Mouse (Mus musculus) telencephalon, adult 2 months (tissue): Measurements from ENCODE around the gene Nqo2.
A peak's percentile ranks its signal among the peaks of the same experiment; 100 is the strongest.
"Not testable (repeated sequence)": the region's sequence is repeated elsewhere in the genome, so short reads cannot be mapped to it uniquely, and the experiment has no call there.

Experiments
- DNase-seq: peaks from one replicate; pipeline ENCODE4 v3.0.0-alpha.2; 2011; ENCODE audit warnings: low read depth, low spot score

Nqo2 gene

GRCm38 (mm10) chr13:33964206-33965046 is at the start of gene Nqo2:
Nqo2 (plus strand) TSS chr13:33964687.
- peak; percentile 74 for DNase-seq

- no peak for DNase-seq
These were observed 43.4 kb upstream of the Nqo2 start for GRCm38 (mm10) chr13:33921041-33921440.

GRCm38 (mm10) chr13:33921699-33922098 is 42.8 kb upstream of the Nqo2 start:
- DNase-seq = no peak

DNA sequence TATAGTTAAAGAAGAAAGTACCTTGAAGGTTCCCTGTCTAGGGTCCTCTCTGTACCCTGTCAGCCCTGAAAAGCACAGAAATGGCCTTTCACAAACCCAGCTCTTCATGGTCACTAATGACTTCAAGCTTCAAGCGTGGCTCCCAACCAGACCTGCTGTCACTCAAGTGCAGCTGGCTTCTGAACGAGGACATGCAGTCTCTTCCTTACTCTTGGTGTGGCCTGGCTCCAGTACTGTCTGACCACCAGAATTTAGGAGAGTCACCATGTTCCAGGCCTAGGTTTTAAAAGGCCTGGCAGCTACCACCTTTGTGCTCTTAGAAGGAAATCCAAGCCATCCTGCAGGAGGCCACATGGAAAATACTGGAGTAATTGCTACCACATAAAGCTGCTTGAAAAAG is 34.2 kb upstream of the Nqo2 start:
- no peak for DNase-seq

GRCm38 (mm10) chr13:33930912-33931311 is 33.6 kb upstream of the Nqo2 start:
- DNase-seq = no peak

GRCm38 (mm10) chr13:33934743-33935142 is 29.7 kb upstream of the Nqo2 start:
- no peak for DNase-seq

DNA sequence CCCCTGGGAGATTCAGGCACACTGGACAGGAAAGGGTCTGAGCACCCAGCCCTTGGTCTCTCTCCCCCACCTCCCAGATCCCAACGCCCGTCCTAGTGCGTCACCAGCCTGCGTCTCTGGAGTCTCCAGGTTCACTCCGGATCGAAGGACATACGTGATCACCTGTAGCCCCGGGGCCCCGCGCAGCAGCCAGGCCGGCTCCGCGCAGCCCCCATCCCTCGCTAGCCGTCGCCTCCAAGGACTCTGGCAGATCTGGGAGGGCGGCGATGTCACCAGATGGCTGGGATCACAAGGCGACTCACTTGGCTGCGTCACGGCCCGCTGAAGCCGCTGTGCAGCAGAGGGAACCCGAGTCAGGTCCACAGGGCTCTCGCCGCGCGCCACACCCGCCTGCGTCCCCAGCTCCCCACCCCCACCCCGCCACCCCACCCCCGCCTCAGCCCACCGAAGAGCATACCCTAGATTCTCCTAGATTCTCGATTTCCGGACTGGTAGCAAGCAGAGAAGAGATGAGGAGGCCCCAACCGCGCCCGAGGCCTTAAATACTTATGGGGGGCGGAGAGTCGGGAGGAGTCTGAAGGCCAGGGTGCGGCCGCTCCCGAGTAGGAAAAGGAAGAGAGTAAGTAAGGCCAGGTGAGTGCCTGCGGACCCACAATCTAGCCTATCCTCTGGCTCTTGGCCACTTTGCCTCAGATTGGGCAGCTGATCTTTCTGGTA is 28.9 kb upstream of the Nqo2 start:
- peak; percentile 34 for DNase-seq

- no peak for DNase-seq
These were observed 27.3 kb upstream of the Nqo2 start for GRCm38 (mm10) chr13:33937151-33937550.

DNA sequence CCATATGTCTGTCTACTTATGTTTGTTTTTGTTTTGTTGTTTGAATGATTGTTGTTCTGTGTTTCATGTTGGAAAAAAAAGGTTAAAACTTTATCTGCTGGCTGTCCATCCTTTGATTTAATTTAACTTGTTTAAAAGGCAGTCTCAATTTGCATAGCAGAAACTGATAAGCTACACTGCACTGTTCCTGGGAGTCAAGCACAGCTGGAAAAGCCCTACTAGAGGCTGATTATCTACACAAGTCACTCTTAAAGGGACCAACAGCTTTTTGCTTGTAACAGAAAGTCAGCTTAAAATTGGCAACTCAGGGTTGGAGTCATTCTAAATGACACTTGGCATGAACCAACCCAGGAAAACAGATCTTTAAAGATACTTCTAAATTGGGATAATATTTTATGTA is 26.9 kb upstream of the Nqo2 start:
- DNase-seq = not testable (repeated sequence)

DNA sequence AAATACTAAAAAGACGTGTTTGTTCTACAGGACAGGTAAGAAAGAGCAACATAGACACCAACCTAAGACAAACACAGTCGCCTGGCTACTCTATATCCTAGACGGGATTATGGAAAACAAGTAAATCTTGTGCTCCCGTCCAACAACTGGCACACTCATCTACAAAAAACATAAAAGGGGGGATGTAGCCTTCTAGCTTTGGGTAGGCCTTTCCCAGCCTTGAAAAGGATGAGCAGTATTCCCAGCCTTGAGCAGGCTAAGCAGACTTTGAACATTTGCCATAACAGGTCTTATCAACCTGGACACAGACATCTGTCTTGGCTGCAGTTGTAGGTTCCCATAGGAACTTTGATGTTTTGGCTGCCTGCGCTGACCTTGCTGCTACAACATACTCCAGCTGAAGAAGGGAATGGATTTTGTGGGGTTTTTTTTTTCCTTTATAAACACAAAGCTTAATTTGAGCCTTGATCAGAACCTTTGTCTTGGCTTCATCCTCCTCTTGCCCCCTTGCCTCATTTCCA is 23.1 kb upstream of the Nqo2 start:
- DNase-seq = no peak

DNA sequence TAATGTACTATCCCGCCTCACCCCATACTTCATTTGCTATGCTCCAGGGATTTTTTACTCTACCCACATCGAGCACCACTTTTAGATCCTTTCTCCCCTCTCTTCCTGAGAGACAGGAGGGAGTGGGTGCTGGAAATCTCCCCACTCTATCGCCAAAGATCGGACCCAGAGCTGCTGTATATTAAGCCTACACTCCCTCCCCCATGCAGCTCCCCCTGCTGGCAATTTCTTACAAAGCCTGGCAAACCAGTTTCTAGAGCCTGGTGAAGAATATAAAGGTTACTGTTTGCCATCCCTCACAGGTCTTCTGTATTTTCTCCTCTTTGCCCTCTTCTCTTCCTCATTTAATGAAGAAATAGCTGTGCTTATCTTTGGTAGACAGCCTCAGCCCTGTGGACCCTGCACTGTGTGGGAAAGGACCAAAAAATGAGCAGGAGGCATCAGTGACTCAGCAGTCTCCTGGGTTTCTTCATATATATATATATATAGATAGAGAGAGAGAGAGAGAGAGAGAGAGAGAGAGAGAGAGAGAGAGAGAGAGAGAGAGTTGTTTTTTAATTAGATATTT is 22.2 kb upstream of the Nqo2 start:
- no peak for DNase-seq

DNA sequence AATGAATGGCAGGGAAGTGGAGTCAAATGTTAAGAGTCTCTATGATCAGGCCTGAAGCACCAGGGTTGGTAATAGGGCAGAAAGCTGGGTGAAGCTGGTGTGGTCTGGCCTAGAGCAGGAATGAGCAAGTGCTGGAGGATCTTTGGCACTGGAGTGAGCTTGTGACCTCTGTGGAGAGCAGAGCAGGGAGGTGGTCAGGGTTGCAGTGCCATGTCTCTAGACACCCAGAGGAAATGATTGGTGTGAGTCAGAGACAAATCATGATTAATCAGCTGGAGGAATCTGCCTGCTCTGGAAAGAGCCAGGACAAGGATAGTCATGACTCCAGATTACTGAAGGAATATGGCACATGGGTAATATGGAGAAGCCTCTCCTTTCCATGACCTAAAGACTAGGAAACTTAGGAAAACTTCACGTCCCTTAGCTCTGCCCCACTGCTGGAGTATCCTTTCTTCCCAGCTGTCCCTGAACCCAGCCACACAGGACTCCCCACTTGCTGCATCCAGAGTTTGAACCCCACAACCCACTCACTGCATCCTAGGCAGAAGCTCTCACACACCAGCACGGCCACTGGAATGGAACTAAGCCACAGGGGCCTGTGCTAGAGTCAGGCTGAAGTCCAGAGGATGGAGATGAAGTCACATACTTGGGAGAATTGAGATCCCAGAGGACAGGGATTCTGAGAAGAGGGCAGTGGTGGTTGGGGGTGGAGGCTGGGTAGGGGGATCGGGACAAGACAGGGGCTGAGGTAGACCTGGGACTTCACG is 13.0 kb upstream of the Nqo2 start:
- no peak for DNase-seq

- DNase-seq = no peak
These were observed 12.4 kb upstream of the Nqo2 start for GRCm38 (mm10) chr13:33952075-33952449.

DNA sequence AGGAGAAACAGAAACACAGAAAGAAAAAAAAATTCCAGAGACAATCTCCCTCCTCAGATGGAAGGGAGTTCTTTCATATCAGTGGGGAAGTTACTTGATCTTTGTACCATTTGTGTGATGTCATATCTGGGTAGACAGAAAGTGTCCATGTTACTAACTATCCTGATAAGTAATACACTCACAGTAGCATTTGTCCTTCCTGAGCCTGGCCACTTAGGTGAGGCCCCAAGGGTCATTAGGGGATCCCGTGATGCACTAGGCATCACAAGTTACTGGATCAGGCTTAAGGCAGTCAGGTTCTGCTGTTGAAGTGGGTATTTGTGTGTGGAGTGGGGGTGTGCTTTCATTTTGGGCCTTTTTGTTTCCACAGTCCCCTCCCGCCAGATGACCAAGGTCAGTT is 11.5 kb upstream of the Nqo2 start:
- DNase-seq = no peak

GRCm38 (mm10) chr13:33956571-33957421 is 7.7 kb upstream of the Nqo2 start:
- DNase-seq = no peak

DNA sequence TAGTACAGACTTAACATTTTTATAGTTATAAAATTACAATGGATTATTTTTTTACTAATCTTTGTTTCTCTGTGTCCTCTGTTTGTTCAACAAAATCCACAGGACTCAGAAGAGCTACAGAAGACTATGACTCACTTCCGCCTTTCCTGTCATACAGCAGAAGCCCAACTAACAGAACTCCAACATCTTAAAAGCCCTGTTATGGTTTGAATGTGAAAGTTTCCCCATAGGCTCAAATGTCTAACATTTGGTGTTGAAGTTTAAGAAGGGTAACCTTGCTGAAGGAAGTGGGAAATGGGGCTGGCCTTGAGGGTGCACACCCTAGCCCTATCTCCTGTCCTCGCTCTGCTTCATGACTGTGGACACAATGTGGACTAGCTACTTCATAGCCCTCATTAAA is 4.7 kb upstream of the Nqo2 start:
- DNase-seq = no peak

DNA sequence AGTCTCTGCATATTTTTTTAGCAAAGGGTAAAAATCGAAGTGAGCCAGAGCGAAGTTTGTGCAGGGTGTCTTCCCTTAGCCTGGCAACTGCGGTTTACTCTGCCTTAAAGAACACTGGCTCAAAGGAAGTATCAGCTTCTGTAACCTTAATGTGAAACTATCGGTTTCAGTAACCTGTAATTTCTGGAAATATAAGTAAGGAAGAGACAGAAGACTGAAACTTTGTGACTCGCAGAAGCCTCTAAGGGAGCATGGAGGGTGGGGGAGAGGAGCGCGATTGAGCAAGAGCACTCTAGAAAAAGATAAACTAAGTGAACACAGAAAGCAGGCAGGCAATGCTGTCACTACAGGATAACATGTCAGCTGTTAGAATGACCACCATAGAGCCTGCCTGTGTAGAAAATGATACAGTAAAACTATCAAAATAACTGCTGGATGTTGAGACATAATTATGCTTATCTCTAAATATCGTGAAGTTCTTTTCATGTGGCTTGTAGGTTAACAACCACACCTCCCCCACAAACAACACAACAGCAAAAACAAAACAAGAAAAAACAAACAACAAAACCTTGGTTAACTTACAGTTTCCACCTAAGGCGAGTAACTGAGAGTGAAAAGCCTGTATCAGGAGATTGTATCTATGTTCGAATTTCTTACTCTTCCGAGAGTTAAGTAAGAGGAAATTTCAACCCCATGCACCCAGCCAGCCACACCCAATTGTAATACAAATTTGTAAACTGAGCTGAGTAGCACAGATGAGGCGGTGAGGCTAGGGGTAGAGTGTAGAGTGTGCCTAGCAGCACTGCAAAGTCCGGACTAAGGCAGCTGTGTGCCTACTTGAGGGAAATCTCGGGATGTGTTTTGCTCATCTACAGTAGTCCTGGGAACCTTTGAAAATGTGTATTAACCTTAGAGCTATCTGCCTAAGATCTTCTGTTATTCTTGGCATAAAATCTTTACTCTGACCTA is 853 bp downstream of the Nqo2 start:
- DNase-seq = no peak

DNA sequence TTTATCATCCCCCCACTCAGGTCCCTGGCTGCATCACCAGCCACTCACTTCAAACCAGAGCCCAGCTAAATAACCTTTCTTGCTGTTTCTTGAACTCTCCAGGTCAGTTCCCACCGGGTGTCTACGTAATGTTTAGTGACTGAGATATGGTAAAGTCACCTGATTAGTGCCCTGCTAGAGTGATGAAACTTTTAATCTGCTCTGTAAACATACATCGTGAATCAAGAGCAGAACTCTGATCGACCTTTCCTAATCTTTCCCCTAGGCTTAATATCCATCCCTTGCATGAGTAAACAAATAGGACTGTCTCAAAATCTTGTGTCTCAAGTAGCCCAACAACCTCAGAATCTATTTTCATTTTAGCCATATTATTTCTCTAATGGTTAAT is 1.5 kb downstream of the Nqo2 start:
- no peak for DNase-seq

GRCm38 (mm10) chr13:33966574-33966973 is 2.1 kb downstream of the Nqo2 start:
- DNase-seq = no peak

DNA sequence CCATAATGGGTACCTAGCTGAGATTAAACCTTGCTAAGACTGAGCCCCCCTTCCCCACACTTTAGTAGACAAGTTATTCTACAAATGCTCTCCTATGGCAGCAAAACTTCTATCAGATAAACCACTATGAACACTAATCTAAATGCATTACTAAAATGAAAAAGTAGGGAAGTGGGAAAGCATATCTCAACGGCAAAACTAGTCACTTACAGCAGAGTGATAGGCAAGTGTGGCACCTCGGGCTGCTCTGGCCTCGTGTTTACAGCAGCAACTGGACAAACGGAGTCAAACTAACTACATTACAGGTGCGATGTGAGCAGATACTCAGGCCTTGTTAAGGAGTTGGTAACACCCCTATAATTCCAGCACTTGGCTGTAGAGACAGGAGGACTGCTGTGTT is 25.1 kb downstream of the Nqo2 start:
- no peak for DNase-seq
